Mouse (Mus musculus): ENCODE measurements around the gene Gm9376.

The Gm9376 gene

DNA sequence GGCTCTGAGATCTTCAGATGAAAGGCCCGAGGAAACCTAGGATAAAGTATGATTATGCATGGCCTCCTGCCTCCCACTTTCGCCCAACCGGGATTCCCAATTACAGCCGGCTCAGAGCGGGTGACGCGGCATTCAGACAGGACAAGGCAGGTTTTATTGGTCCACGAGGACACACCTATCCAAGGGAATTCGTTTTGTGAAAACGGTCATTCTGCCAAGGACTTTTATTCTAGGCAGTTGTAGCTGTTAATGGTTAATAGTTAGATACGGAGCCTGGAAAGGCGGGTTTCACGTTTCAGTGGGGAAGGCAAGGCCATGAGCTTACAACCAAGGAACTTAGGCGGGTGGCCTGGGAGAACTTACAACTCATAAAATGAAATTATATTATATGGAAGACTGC is 16.2 kb downstream of the Gm9376 start:
- DNase-seq (ENCODE audit: low read depth), result no peak

- no peak for DNase-seq (ENCODE audit: low read depth)
These were observed 19.3 kb downstream of the Gm9376 start for GRCm38 (mm10) chr14:118286096-118286495.

DNA sequence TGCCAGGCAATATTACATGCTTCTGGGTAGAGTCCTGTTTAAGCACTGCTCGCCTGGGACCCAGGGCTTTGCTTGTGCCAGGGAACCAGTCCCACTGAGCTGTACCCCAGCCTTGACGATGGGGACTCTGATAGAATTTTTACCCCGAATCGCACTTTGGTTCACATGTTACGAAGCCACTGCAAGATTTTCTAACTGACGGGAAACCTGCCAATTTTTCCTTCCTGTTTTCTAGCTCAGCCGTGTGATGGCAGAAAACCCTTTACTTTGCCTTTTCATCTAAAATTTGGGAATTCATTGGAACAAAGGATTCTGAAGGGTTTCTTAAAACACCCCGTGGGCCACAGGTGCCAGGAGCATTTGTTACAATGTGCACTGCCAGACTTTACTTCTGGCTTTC is 22.4 kb downstream of the Gm9376 start:
- DNase-seq (ENCODE audit: low read depth), result no peak

- DNase-seq (ENCODE audit: low read depth), result no peak
These were observed 23.2 kb downstream of the Gm9376 start for GRCm38 (mm10) chr14:118290009-118290408.

DNA sequence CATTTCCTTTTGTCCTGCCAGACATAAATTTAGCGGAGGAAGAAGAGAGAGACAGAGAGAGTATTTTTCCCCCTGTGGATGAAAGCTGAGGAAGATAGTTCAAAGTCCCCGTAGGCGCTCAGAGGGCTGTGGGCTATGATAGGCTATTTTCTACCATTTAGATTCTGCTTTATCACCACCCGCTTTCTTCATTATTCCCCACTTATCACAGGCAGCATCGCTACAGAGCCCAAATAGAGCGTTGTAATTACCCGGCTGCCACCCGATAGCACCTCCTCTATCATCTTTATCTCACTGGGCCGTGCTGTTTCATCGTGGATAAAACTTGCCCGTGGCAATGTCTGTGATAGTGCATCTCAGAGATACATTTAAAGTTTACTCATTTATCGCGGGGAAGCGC is 35.8 kb downstream of the Gm9376 start:
- DNase-seq (ENCODE audit: low read depth), result no peak

- no peak for DNase-seq (ENCODE audit: low read depth)
These were observed 37.8 kb downstream of the Gm9376 start for GRCm38 (mm10) chr14:118304560-118304959.

GRCm38 (mm10) chr14:118305951-118306350 is 39.2 kb downstream of the Gm9376 start:
- DNase-seq (ENCODE audit: low read depth), result no peak

GRCm38 (mm10) chr14:118307060-118307459 is 40.3 kb downstream of the Gm9376 start:
- no peak for DNase-seq (ENCODE audit: low read depth)

GRCm38 (mm10) chr14:118311703-118312102 is 44.9 kb downstream of the Gm9376 start:
- no peak for DNase-seq (ENCODE audit: low read depth)

GRCm38 (mm10) chr14:118312664-118313063 is 45.9 kb downstream of the Gm9376 start:
- no peak for DNase-seq (ENCODE audit: low read depth)

DNA sequence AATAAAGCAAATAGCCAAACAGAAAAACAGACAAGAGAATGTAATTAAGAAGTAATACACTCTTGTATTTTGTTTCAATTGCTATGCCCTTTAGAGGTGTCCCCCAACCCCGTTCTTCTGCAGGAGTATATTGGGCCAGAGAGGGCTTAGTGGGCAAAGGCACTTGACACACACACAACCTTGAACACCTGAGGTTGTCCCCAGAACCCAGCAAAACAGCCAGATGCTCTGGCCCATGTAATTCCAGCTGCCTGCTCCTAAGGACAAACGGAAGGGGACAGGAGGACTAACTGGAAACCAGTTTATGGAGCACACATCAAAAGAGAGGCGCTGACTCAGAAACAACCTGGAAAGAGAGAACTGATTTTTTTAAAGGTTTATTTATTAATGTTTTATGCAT is 47.2 kb downstream of the Gm9376 start:
- no peak for DNase-seq (ENCODE audit: low read depth)

GRCm38 (mm10) chr14:118317260-118317659 is 50.5 kb downstream of the Gm9376 start:
- DNase-seq (ENCODE audit: low read depth), result no peak
